Mouse (Mus musculus): Measurements from ENCODE around the gene Tpgs1. TPM values are rescaled to one million over a fixed set of nuclear protein-coding genes. Genes with fewer than 3 reads are reported as not detected.

Gene Tpgs1
- polyA plus RNA-seq, 1 experiment, result 36.2 TPM

DNA sequence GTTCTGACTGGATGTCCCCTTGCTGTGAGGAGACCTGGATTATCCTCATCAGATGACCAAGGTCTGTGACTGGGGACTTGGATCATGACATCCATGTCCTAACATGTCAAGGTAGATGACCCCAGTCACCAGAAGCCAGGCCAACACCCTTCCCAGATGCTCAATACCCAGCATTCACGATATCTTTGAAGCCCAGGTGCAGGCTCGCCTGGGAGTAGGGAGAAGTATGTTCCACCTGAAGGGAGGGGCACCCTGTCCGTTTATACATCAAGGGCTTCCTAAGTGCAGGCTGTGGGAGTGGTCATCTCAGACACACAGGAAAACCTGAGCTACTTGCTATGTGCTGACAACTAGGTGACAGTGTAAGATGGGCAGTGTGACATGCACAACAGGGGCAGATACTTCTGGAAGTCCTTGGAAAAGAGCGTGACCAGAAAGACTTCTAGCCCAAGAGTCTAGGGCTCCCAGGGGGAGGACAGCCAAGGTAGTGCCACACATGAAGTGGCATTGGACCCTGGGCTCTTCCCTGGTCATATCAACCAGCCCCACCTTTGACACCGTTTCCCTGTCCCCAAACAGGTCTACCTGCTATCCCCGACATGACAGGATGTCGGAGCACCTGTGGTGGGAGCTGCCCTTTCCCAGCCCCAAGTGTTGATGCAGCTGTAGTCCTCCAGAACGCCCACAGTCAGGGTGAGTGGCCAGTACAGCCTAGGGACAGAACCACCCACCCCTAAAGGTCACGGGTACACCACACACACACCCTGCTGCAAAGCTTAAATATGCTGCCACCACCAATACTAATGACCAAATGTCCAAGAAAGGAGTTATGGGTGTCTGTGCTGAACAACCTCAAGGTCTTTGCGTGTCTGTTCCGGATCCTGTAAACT is 11.7 kb downstream of the Tpgs1 start:
- H3K27ac ChIP-seq (ENCODE audit: insufficient read depth, low read depth, low read length), result peak overlapping the region; percentile 44
- peaks cover 17% of the 10 kb centered on the region for H3K4me1 ChIP-seq (ENCODE audit: control insufficient read depth, insufficient read depth, low read length)

DNA sequence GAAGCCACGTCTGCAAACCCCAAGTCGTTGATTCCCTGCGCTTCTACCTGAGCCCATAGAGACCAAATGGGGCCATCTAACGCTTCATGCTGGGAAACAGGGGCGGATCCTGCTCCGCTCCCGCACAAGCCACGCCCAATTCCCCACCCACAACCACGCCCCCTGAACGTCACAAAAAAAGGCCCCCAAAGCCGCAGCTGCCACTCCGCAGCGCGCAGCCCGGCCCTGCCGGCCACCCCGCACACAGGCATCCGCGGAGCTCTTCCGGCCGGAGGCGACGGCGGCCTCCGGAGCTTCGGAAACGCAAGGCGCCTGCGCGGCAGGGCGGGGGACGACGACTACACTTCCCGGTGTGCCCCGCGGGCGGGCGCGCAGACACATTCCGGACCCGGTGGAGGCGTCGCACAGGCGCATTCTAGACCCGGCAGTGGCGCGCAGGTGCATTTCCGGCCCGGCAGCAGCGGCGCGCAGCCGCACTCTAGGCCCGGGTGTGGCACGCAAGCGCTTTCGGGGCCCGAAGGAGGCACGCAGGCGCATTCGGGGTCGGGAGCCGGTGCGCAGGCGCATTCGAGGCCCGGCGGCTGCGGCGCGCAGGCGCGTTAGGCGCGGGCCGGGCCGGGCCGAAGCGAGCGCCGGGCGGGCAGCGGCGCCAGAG is 12.5 kb downstream of the Tpgs1 start, which contains the start of gene Cdc34:
TSS of gene Cdc34 (plus strand) at position 605 of the 655 bp plus-strand sequence.
- no peak for TF ChIP-seq POLR2A (IDR thresholded peaks at IDR 0.05; ENCODE audit: borderline replicate concordance, low read depth, low read length)
- H3K27ac ChIP-seq (ENCODE audit: insufficient read depth, low read depth, low read length), result peak within 1 kb of the TSS; percentile 82
- peak within 1 kb of the TSS; percentile 97 for H3K4me3 ChIP-seq (ENCODE audit: insufficient read depth, low read length)
- H3K4me1 ChIP-seq (ENCODE audit: control insufficient read depth, insufficient read depth, low read length), result peaks cover 17% of the 10 kb centered on the region

More for the DNA sequence above, 11.7 kb downstream of the Tpgs1 start:
- TF ChIP-seq CTCF (IDR thresholded peaks at IDR 0.05; ENCODE audit: low read depth, low read length), result no peak
- peak overlapping the region; percentile 97 for H3K4me3 ChIP-seq (ENCODE audit: insufficient read depth, low read length)

- peaks cover 17% of the 10 kb centered on the region for H3K4me1 ChIP-seq (ENCODE audit: control insufficient read depth, insufficient read depth, low read length)
- H3K27ac ChIP-seq (ENCODE audit: insufficient read depth, low read depth, low read length), result peak overlapping the region; percentile 82
- TF ChIP-seq CTCF (IDR thresholded peaks at IDR 0.05; ENCODE audit: low read depth, low read length) (no peak), POLR2A (IDR thresholded peaks at IDR 0.05; ENCODE audit: borderline replicate concordance, low read depth, low read length) (no peak)
- peak overlapping the region; percentile 97 for H3K4me3 ChIP-seq (ENCODE audit: insufficient read depth, low read length)
These were observed 13.4 kb downstream of the Tpgs1 start for GRCm38 (mm10) chr10:79682551-79682915.

DNA sequence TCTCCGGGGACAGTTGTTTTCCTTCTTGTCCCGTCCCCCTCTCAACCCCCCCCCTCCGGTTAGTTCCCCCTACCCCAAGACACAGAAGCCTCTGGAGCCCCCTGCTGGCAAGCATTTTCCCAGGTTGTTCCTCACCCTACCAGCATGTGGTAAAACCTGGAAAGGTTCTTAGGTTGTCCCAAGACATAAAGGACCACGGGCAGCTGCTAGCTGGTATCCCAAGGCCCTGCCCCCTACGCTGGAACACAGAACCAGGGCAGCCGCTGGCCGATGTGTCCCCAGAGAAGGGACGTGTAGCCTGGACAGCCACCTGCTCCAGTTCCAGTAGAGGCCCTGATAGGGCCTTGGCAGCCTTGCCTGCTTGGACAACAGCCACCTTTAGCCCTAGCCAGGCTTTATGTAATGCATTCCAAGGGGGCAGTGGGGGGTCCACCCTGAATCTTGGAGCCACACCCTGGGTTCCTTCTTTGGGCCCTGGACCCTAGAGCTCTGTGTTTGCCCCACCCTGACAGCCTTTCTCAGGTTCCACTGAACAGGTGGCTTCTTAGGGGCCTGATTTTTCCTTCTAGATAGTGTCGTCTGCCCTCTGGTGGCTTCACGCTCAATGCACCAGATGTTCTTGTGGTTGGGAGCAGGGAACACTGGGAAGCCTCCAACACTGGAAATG is 13.9 kb downstream of the Tpgs1 start:
- Histone ChIP-seq H3K4me1 (ENCODE audit: control insufficient read depth, insufficient read depth, low read length) (peaks cover 17% of the 10 kb centered on the region), H3K27ac (ENCODE audit: insufficient read depth, low read depth, low read length) (peak overlapping the region; percentile 82), H3K4me3 (ENCODE audit: insufficient read depth, low read length) (peak overlapping the region; percentile 97)
- peak; percentile 57 for TF ChIP-seq CTCF (IDR thresholded peaks at IDR 0.05; ENCODE audit: low read depth, low read length)
- TF ChIP-seq POLR2A (IDR thresholded peaks at IDR 0.05; ENCODE audit: borderline replicate concordance, low read depth, low read length), result no peak

DNA sequence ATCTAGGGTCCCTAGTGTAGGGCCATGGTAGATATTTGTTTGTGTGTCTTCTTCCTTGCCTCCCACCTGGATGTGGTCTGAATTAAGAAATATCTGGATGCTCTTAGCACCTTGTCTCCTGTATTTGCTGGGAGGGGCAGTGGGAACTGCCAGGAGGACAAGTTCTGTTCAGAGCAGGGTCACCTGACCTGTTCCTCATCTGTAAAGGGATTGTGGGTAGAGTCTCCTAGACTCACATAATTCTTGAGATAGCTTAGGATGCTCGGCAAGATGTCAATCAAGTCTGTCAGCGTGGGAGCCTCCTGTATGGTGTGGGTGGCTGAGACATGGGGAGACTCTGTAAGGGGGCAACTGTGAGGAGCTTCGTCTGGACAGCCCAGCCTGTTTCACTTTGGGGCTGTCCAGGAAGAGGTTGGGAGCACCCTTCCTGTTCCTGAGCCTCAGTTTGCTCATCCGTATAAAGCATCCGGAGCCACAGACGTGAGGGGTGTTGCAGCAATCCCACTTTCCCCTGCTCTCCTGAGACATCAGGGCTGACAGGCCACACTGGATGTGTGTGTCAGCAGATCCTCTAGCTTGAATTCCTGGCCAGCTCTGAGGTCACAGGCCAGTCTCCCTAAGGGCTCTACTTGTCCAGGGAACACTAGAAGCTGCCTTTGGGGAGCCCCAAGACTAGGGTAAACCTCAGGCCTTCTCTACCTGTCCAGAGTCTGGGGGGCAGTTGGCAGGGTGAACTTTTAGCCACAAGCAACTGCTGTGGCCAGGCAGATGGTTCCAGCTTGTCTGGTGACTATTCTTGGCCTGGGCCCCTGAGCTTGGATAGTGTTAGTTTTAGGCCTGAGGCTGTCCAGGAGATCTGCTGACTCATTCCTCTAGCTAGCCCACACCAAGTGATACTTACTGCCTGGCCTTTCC is 14.8 kb downstream of the Tpgs1 start:
- H3K4me3 ChIP-seq (ENCODE audit: insufficient read depth, low read length), result peak overlapping the region; percentile 97
- H3K4me1 ChIP-seq (ENCODE audit: control insufficient read depth, insufficient read depth, low read length), result peaks cover 17% of the 10 kb centered on the region
- H3K27ac ChIP-seq (ENCODE audit: insufficient read depth, low read depth, low read length), result peak overlapping the region; percentile 49
- TF ChIP-seq CTCF (IDR thresholded peaks at IDR 0.05; ENCODE audit: low read depth, low read length), result no peak
- TF ChIP-seq POLR2A (IDR thresholded peaks at IDR 0.05; ENCODE audit: borderline replicate concordance, low read depth, low read length), result no peak

- Histone ChIP-seq H3K4me3 (ENCODE audit: insufficient read depth, low read length) (0 out of 2 replicates have a peak overlapping the region, but pooled peaks have one; percentile 97), H3K4me1 (ENCODE audit: control insufficient read depth, insufficient read depth, low read length) (peaks cover 17% of the 10 kb centered on the region), H3K27ac (ENCODE audit: insufficient read depth, low read depth, low read length) (no peak overlapping the region; the same call in 1 of the 2 replicates)
- TF ChIP-seq POLR2A (IDR thresholded peaks at IDR 0.05; ENCODE audit: borderline replicate concordance, low read depth, low read length) (no peak), CTCF (IDR thresholded peaks at IDR 0.05; ENCODE audit: low read depth, low read length) (no peak)
These were observed 15.8 kb downstream of the Tpgs1 start for GRCm38 (mm10) chr10:79684770-79685600.

DNA sequence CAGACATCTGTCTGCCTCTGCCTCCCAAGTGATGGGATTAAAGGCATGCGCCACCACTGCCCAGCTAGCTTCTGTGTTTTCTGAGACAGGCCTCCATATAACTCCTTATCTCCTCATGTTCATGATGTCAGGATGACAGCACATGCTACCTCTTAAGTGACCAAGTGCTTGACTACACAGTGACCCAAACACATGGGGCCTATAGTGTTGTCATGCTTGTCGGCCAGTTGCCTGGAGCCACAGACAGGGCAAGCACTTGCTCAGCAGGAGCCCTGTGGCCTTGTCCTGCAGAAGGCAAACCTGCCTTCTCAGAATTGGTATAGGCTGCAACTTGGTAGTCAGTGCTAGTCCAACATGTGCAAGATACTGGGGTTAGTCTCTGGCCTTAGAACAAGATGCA is 17.1 kb downstream of the Tpgs1 start:
- no peak overlapping the region for H3K4me3 ChIP-seq (ENCODE audit: insufficient read depth, low read length)
- TF ChIP-seq POLR2A (IDR thresholded peaks at IDR 0.05; ENCODE audit: borderline replicate concordance, low read depth, low read length) (no peak), CTCF (IDR thresholded peaks at IDR 0.05; ENCODE audit: low read depth, low read length) (no peak)
- no peak overlapping the region for H3K27ac ChIP-seq (ENCODE audit: insufficient read depth, low read depth, low read length)
- peaks cover 12% of the 10 kb centered on the region for H3K4me1 ChIP-seq (ENCODE audit: control insufficient read depth, insufficient read depth, low read length)

GRCm38 (mm10) chr10:79686691-79687090 is 17.5 kb downstream of the Tpgs1 start:
- Histone ChIP-seq H3K27ac (ENCODE audit: insufficient read depth, low read depth, low read length) (no peak overlapping the region), H3K4me1 (ENCODE audit: control insufficient read depth, insufficient read depth, low read length) (peaks cover 12% of the 10 kb centered on the region), H3K4me3 (ENCODE audit: insufficient read depth, low read length) (no peak overlapping the region)
- TF ChIP-seq CTCF (IDR thresholded peaks at IDR 0.05; ENCODE audit: low read depth, low read length) (no peak), POLR2A (IDR thresholded peaks at IDR 0.05; ENCODE audit: borderline replicate concordance, low read depth, low read length) (no peak)
